Mouse (Mus musculus): ENCODE measurements around the gene Gfod1. TPM values are rescaled to one million over a fixed set of nuclear protein-coding genes. Genes with fewer than 3 reads are reported as not detected.

The Gfod1 gene
- total and polyA plus RNA-seq, 3 experiments = 0.30 to 0.70 (median 0.36) TPM

GRCm38 (mm10) chr13:43250106-43250505, 53.9 kb downstream of the Gfod1 start:
- H3K4me3 ChIP-seq (replicated peaks in 1 of 3; ENCODE audit: low read depth in 2 of 3, low read length in 2 of 3, poor library complexity in 1 of 3) = peak overlapping the region in 1 of 3 experiments; percentile 20
- H3K27me3 ChIP-seq (replicated peaks) = no peaks in the 10 kb centered on the region
- no peaks in the 10 kb centered on the region for H3K9me3 ChIP-seq (replicated peaks; ENCODE audit: low read length)
- peak overlapping the region; percentile 60 for H3K4me2 ChIP-seq (ENCODE audit: insufficient read depth, low read depth, poor library complexity, severe bottlenecking)
- TF ChIP-seq MAZ (IDR thresholded peaks at IDR 0.05; ENCODE audit: low read depth, low read length) (0 out of 2 replicates have a peak, but pooled peaks have one; percentile 30), MXI1 (IDR thresholded peaks at IDR 0.05; ENCODE audit: low read depth, low read length) (peak; percentile 46; the same call in 1 of the 2 replicates), CTCF (conservative IDR thresholded peaks at IDR 0.05 in 1 of 2, IDR thresholded peaks at IDR 0.05 in 1 of 2; ENCODE audit: low read depth in 2 of 2, low read length in 2 of 2) (no peak), MEF2A (IDR thresholded peaks at IDR 0.05; ENCODE audit: borderline replicate concordance, low read depth, low read length) (peak; percentile 10; the same call in 1 of the 2 replicates), TCF12 (IDR thresholded peaks at IDR 0.05; ENCODE audit: low read depth, low read length) (peak; percentile 11; the same call in 1 of the 2 replicates), CHD1 (IDR thresholded peaks at IDR 0.05; ENCODE audit: low read depth, low read length) (no peak), CHD2 (IDR thresholded peaks at IDR 0.05; ENCODE audit: low read length) (no peak), ETS1 (conservative IDR thresholded peaks at IDR 0.05; ENCODE audit: low read depth, low read length) (peak; percentile 68), BHLHE40 (IDR thresholded peaks at IDR 0.05; ENCODE audit: low read depth, low read length) (peak; percentile 82)
- peaks cover 7 to 46% of the 10 kb centered on the region in 2 experiments for H3K4me1 ChIP-seq (ENCODE audit: control insufficient read depth in 1 of 2, insufficient read depth in 2 of 2)
- H3K9ac ChIP-seq (ENCODE audit: insufficient read depth, low read depth) = no peak overlapping the region
- no peaks in the 10 kb centered on the region for H3K79me2 ChIP-seq (replicated peaks; ENCODE audit: control insufficient read depth, extremely low read depth, insufficient read depth, poor library complexity, severe bottlenecking)
- dilution Hi-C loops (cut with MboI; ENCODE audit: extremely low pct_ligation_motif_present, extremely low pct_unique_long_range_greater_than_20kb, low sequenced_read_pairs) (no loop called here), in situ Hi-C loops (cut with MboI; ENCODE audit: low pct_ligation_motif_present, low pct_unique_long_range_greater_than_20kb, low sequenced_read_pairs) (no loop called here)
- no peaks in the 10 kb centered on the region for H3K36me3 ChIP-seq (replicated peaks in 1 of 2; ENCODE audit: control insufficient read depth in 1 of 2, insufficient read depth in 1 of 2, low read length in 1 of 2)
- H3K27ac ChIP-seq (ENCODE audit: insufficient read depth, low read depth) = no peak overlapping the region
- DNase-seq (ENCODE audit: extremely low read depth) = peak; percentile 64

GRCm38 (mm10) chr13:43248381-43248780, 55.6 kb downstream of the Gfod1 start:
- peaks cover 11 to 50% of the 10 kb centered on the region in 2 experiments for H3K4me1 ChIP-seq (ENCODE audit: control insufficient read depth in 1 of 2, insufficient read depth in 2 of 2)
- dilution Hi-C loops (cut with MboI; ENCODE audit: extremely low pct_ligation_motif_present, extremely low pct_unique_long_range_greater_than_20kb, low sequenced_read_pairs) = no loop called here

GRCm38 (mm10) chr13:43246876-43247275, 57.1 kb downstream of the Gfod1 start:
- no peak overlapping the region for H3K4me3 ChIP-seq (replicated peaks in 1 of 3; ENCODE audit: low read depth in 2 of 3, low read length in 2 of 3, poor library complexity in 1 of 3)
- DNase-seq (ENCODE audit: extremely low read depth) = no peak
- H3K27me3 ChIP-seq (replicated peaks) = no peaks in the 10 kb centered on the region
- dilution Hi-C loops (cut with MboI; ENCODE audit: extremely low pct_ligation_motif_present, extremely low pct_unique_long_range_greater_than_20kb, low sequenced_read_pairs) (no loop called here), in situ Hi-C loops (cut with MboI; ENCODE audit: low pct_ligation_motif_present, low pct_unique_long_range_greater_than_20kb, low sequenced_read_pairs) (no loop called here)
- no peaks in the 10 kb centered on the region for H3K79me2 ChIP-seq (replicated peaks; ENCODE audit: control insufficient read depth, extremely low read depth, insufficient read depth, poor library complexity, severe bottlenecking)
- H3K4me1 ChIP-seq (ENCODE audit: control insufficient read depth in 1 of 2, insufficient read depth in 2 of 2) = peaks cover 16 to 61% of the 10 kb centered on the region in 2 experiments
- H3K36me3 ChIP-seq (replicated peaks in 1 of 2; ENCODE audit: control insufficient read depth in 1 of 2, insufficient read depth in 1 of 2, low read length in 1 of 2) = no peaks in the 10 kb centered on the region
- H3K4me2 ChIP-seq (ENCODE audit: insufficient read depth, low read depth, poor library complexity, severe bottlenecking) = no peak overlapping the region
- H3K27ac ChIP-seq (ENCODE audit: insufficient read depth, low read depth) = no peak overlapping the region
- no peaks in the 10 kb centered on the region for H3K9me3 ChIP-seq (replicated peaks; ENCODE audit: low read length)
- no peak overlapping the region for H3K9ac ChIP-seq (ENCODE audit: insufficient read depth, low read depth)
- no peak for TF ChIP-seq ZC3H11A (IDR thresholded peaks at IDR 0.05; ENCODE audit: low read depth, low read length)
- TF ChIP-seq NRF1 (IDR thresholded peaks at IDR 0.05; ENCODE audit: low read depth, low read length) = no peak
- no peak for TF ChIP-seq SIN3A (IDR thresholded peaks at IDR 0.05; ENCODE audit: low read length)
- TF ChIP-seq CHD1 (IDR thresholded peaks at IDR 0.05; ENCODE audit: low read depth, low read length) = no peak
- no peak for TF ChIP-seq ELF1 (IDR thresholded peaks at IDR 0.05; ENCODE audit: low read depth, low read length)
- TF ChIP-seq BHLHE40 (IDR thresholded peaks at IDR 0.05; ENCODE audit: low read depth, low read length) = peak; percentile 42; the same call in 1 of the 2 replicates
- no peak for TF ChIP-seq MAX (IDR thresholded peaks at IDR 0.05; ENCODE audit: low read length)
- TF ChIP-seq UBTF (IDR thresholded peaks at IDR 0.05; ENCODE audit: low read depth, low read length) = no peak
- no peak for TF ChIP-seq ZKSCAN1 (IDR thresholded peaks at IDR 0.05; ENCODE audit: borderline replicate concordance, low read depth, low read length)
- peak; percentile 6; the same call in 1 of the 2 replicates for TF ChIP-seq EP300 (IDR thresholded peaks at IDR 0.05; ENCODE audit: low read length)
- TF ChIP-seq TCF12 (IDR thresholded peaks at IDR 0.05; ENCODE audit: low read depth, low read length) = no peak
- TF ChIP-seq USF1 (IDR thresholded peaks at IDR 0.05; ENCODE audit: low read depth, low read length) = no peak
- TF ChIP-seq TBP (conservative IDR thresholded peaks at IDR 0.05; ENCODE audit: low read depth, low read length) = no peak
- TF ChIP-seq CTCF (conservative IDR thresholded peaks at IDR 0.05 in 1 of 2, IDR thresholded peaks at IDR 0.05 in 1 of 2; ENCODE audit: low read depth in 2 of 2, low read length in 2 of 2) = no peak
- TF ChIP-seq JUN (IDR thresholded peaks at IDR 0.05; ENCODE audit: insufficient read depth, low read depth, low read length) = no peak
- no peak for TF ChIP-seq RCOR1 (conservative IDR thresholded peaks at IDR 0.05; ENCODE audit: low read depth, low read length)
- peak; percentile 20; the same call in 1 of the 2 replicates for TF ChIP-seq ETS1 (conservative IDR thresholded peaks at IDR 0.05; ENCODE audit: low read depth, low read length)

More at GRCm38 (mm10) chr13:43248381-43248780, 55.6 kb downstream of the Gfod1 start:
- H3K79me2 ChIP-seq (replicated peaks; ENCODE audit: control insufficient read depth, extremely low read depth, insufficient read depth, poor library complexity, severe bottlenecking) = no peaks in the 10 kb centered on the region
- no peak for DNase-seq (ENCODE audit: extremely low read depth)
- no peak overlapping the region for H3K9ac ChIP-seq (ENCODE audit: insufficient read depth, low read depth)
- in situ Hi-C loops (cut with MboI; ENCODE audit: low pct_ligation_motif_present, low pct_unique_long_range_greater_than_20kb, low sequenced_read_pairs) = no loop called here
- H3K27ac ChIP-seq (ENCODE audit: insufficient read depth, low read depth) = no peak overlapping the region
- no peak overlapping the region for H3K4me2 ChIP-seq (ENCODE audit: insufficient read depth, low read depth, poor library complexity, severe bottlenecking)
- no peak overlapping the region for H3K4me3 ChIP-seq (replicated peaks in 1 of 3; ENCODE audit: low read depth in 2 of 3, low read length in 2 of 3, poor library complexity in 1 of 3)
- H3K27me3 ChIP-seq (replicated peaks) = no peaks in the 10 kb centered on the region
- H3K9me3 ChIP-seq (replicated peaks; ENCODE audit: low read length) = no peaks in the 10 kb centered on the region
- no peaks in the 10 kb centered on the region for H3K36me3 ChIP-seq (replicated peaks in 1 of 2; ENCODE audit: control insufficient read depth in 1 of 2, insufficient read depth in 1 of 2, low read length in 1 of 2)
- TF ChIP-seq MAX (IDR thresholded peaks at IDR 0.05; ENCODE audit: low read length) = no peak
- TF ChIP-seq IRF4 (IDR thresholded peaks at IDR 0.05; ENCODE audit: low read depth, low read length) = no peak
- no peak for TF ChIP-seq NELFE (IDR thresholded peaks at IDR 0.05; ENCODE audit: low read depth, low read length)
- TF ChIP-seq JUN (IDR thresholded peaks at IDR 0.05; ENCODE audit: insufficient read depth, low read depth, low read length) = no peak
- TF ChIP-seq ZNF384 (IDR thresholded peaks at IDR 0.05; ENCODE audit: low read depth, low read length) = no peak
- TF ChIP-seq NRF1 (IDR thresholded peaks at IDR 0.05; ENCODE audit: low read depth, low read length) = no peak
- no peak for TF ChIP-seq SIN3A (IDR thresholded peaks at IDR 0.05; ENCODE audit: low read length)
- no peak for TF ChIP-seq BHLHE40 (IDR thresholded peaks at IDR 0.05; ENCODE audit: low read depth, low read length)
- TF ChIP-seq RCOR1 (conservative IDR thresholded peaks at IDR 0.05; ENCODE audit: low read depth, low read length) = no peak
- TF ChIP-seq SMC3 (IDR thresholded peaks at IDR 0.05; ENCODE audit: low read depth, low read length) = no peak
- no peak for TF ChIP-seq EP300 (IDR thresholded peaks at IDR 0.05; ENCODE audit: low read length)
